Mouse (Mus musculus): ENCODE measurements around the gene Eya4. TPM values are rescaled to one million over a fixed set of nuclear protein-coding genes. Genes with fewer than 3 reads are reported as not detected.

Gene Eya4
- polyA plus RNA-seq, 1 experiment from 2014 or later: 0.77 TPM

GRCm38 (mm10) chr10:23053379-23053915 is 297.1 kb downstream of the Eya4 start:
- DNase-seq (ENCODE audit: low spot score) (no peak), ATAC-seq (replicated peaks; ENCODE audit: low FRiP score, low TSS enrichment, low read depth) (no peak)
- H3K4me2 ChIP-seq (ENCODE audit: low read length): no peak overlapping the region
- H3K9me3 ChIP-seq (ENCODE audit: control insufficient read depth, low read length): no peaks in the 10 kb centered on the region
- H3K27me3 ChIP-seq (replicated peaks; ENCODE audit: control insufficient read depth, insufficient read depth, low read length): no peaks in the 10 kb centered on the region
- H3K36me3 ChIP-seq (ENCODE audit: control insufficient read depth, insufficient read depth, low read length): no peaks in the 10 kb centered on the region
- H3K9ac ChIP-seq (ENCODE audit: low read length): no peak overlapping the region
- no peak overlapping the region for H3K4me3 ChIP-seq (ENCODE audit: low read depth, low read length)
- H3K4me1 ChIP-seq (replicated peaks; ENCODE audit: control insufficient read depth, insufficient read depth, low read length): 0 out of 2 replicates have a peak, but pooled peaks cover 4% of the 10 kb centered on the region
- peak overlapping the region; percentile 57 for H3K27ac ChIP-seq (ENCODE audit: low read depth)
- WGBS: 43% methylated on average over 8 of the region's 8 CpGs
